Mouse (Mus musculus) small intestine, adult 2 months (tissue): ENCODE measurements around the gene Stn1.

Source experiments
- CTCF ChIP-seq: fragments of 200-500 bp; IDR thresholded peaks from 2 replicates; pipeline ENCODE4 v1.5.1; 2012; ENCODE audit warnings: low read depth, mild to moderate bottlenecking, control low read depth, inconsistent platforms, low read length, moderate library complexity, mixed read lengths; ENCODE audit not compliant: insufficient replicate concordance, insufficient read length; ENCODE audit errors: extremely low read depth
- POLR2A ChIP-seq: fragments of 200-500 bp; IDR thresholded peaks from 2 replicates; pipeline ENCODE4 v1.6.1; 2012; ENCODE audit warnings: low read depth, mild to moderate bottlenecking, control low read depth, inconsistent platforms, low read length, moderate library complexity

DNA sequence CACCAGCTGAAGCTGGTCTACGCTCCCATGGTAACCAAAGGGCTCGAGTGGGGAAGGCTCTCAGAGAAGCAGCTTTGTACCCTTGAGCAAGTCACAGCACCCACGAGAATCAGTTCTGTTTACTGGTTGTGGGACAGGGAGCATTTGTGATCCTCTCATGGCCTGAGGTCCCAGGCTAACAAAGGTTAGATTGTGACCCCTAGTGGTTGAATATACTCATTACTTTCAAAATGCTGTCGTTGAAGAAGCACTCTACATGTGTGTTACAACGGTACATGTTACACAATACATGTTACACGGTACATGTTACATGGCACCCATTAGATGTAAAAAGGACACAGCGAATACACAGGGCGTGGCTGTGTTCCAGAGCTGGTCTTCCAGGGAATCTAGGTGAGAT lies 34.7 kb downstream of the Stn1 start:
- no peak for TF ChIP-seq CTCF
- TF ChIP-seq POLR2A = no peak
